Mouse (Mus musculus) forebrain, embryonic 15.5 days (tissue): ENCODE measurements around the gene Rere. TPM values are rescaled to one million over a fixed set of nuclear protein-coding genes. Genes with fewer than 3 reads are reported as not detected.

ENCODE experiments used
- ATAC-seq: fragments of 200-750 bp; cut with Nextera tagmentation; replicated peaks from 2 replicates; pipeline ENCODE4 v1.8.0; 2017; ENCODE audit warnings: mild to moderate bottlenecking, moderate TSS enrichment, moderate library complexity
- H3K27ac ChIP-seq: fragments of 300-500 bp; sonication (generic); replicated peaks from 2 replicates; pipeline ENCODE4 v1.5.1; 2015; ENCODE audit warnings: mild to moderate bottlenecking, inconsistent platforms
- H3K27me3 ChIP-seq: fragments of 300-500 bp; sonication (generic); 2 replicates; pipeline ENCODE4 v1.6.1; 2015; ENCODE audit warnings: inconsistent platforms
- H3K36me3 ChIP-seq: fragments of 300-500 bp; sonication (generic); 2 replicates; pipeline ENCODE4 v1.6.1; 2015; ENCODE audit warnings: mild to moderate bottlenecking, inconsistent platforms
- H3K4me1 ChIP-seq: fragments of 300-500 bp; sonication (generic); 2 replicates; pipeline ENCODE4 v1.6.1; 2015; ENCODE audit warnings: inconsistent platforms
- H3K4me2 ChIP-seq: fragments of 300-500 bp; sonication (generic); replicated peaks from 2 replicates; pipeline ENCODE4 v1.6.1; 2015; ENCODE audit warnings: mild to moderate bottlenecking, inconsistent platforms
- H3K4me3 ChIP-seq: fragments of 300-500 bp; sonication (generic); 2 replicates; pipeline ENCODE4 v1.5.1; 2015; ENCODE audit warnings: mild to moderate bottlenecking, inconsistent platforms
- H3K9ac ChIP-seq: fragments of 300-500 bp; sonication (generic); replicated peaks from 2 replicates; pipeline ENCODE4 v1.6.1; 2015; ENCODE audit warnings: mild to moderate bottlenecking, inconsistent platforms
- H3K9me3 ChIP-seq: fragments of 300-500 bp; sonication (generic); 2 replicates; pipeline ENCODE4 v1.6.1; 2016; ENCODE audit warnings: inconsistent platforms
- WGBS: fragments of 180-500 bp; shearing (Covaris S2); methylation state at CpG from one replicate; pipeline ENCODE4 v1.1.7; 2015; ENCODE audit warnings: mixed read lengths; 5-methylcytosine and 5-hydroxymethylcytosine counted together
- polyA plus RNA-seq: library from polyadenylated mRNA; unstranded; fragments of >200 nt; fragmentation: Nextera tagmentation; extraction: Ambion mirVana; gene quantifications from 2 replicates; pipeline ENCODE4 v1.2.1, GENCODE M21; 2015

Rere gene
- polyA plus RNA-seq, 1 experiment from 2014 or later = 26.6 TPM

GRCm38 (mm10) chr4:150257252-150258204 is 23.9 kb upstream of the Rere start:
- H3K9ac ChIP-seq = peak overlapping the region; percentile 27; the same call in 1 of the 2 replicates
- 0 out of 2 replicates have a peak overlapping the region, but pooled peaks have one; percentile 8 for H3K4me2 ChIP-seq
- peak overlapping the region; percentile 76 for H3K27ac ChIP-seq
- H3K9me3 ChIP-seq = no peaks in the 10 kb centered on the region
- H3K4me3 ChIP-seq = no peak overlapping the region
- ATAC-seq = peak; percentile 64
- WGBS = 33% methylated on average over 20 of the region's 20 CpGs
- H3K27me3 ChIP-seq = no peaks in the 10 kb centered on the region
- no peaks in the 10 kb centered on the region for H3K36me3 ChIP-seq
- peaks cover 19% of the 10 kb centered on the region for H3K4me1 ChIP-seq

GRCm38 (mm10) chr4:150258388-150258787 is 23.1 kb upstream of the Rere start:
- Histone ChIP-seq H3K36me3 (no peaks in the 10 kb centered on the region), H3K4me1 (peaks cover 19% of the 10 kb centered on the region), H3K27me3 (no peaks in the 10 kb centered on the region), H3K9me3 (no peaks in the 10 kb centered on the region), H3K9ac (peak overlapping the region; percentile 27; the same call in 1 of the 2 replicates), H3K4me2 (no peak overlapping the region), H3K4me3 (no peak overlapping the region), H3K27ac (peak overlapping the region; percentile 76)
- peak; percentile 9; the same call in 1 of the 2 replicates for ATAC-seq
- WGBS = 32% methylated on average over 14 of the region's 14 CpGs

- Histone ChIP-seq H3K36me3 (no peaks in the 10 kb centered on the region), H3K9me3 (no peaks in the 10 kb centered on the region), H3K27me3 (no peaks in the 10 kb centered on the region), H3K4me1 (peaks cover 19% of the 10 kb centered on the region), H3K4me3 (no peak overlapping the region), H3K27ac (no peak overlapping the region), H3K9ac (no peak overlapping the region), H3K4me2 (no peak overlapping the region)
- WGBS = 97% methylated on average over 7 of the region's 7 CpGs
- no peak for ATAC-seq
Measured at GRCm38 (mm10) chr4:150259577-150259976, 21.9 kb upstream of the Rere start.

GRCm38 (mm10) chr4:150260111-150260510 is 21.3 kb upstream of the Rere start:
- no peaks in the 10 kb centered on the region for H3K36me3 ChIP-seq
- WGBS = 24% methylated on average over 7 of the region's 7 CpGs
- H3K4me2 ChIP-seq = no peak overlapping the region
- no peaks in the 10 kb centered on the region for H3K27me3 ChIP-seq
- H3K4me3 ChIP-seq = no peak overlapping the region
- H3K9ac ChIP-seq = no peak overlapping the region
- H3K4me1 ChIP-seq = peaks cover 19% of the 10 kb centered on the region
- H3K9me3 ChIP-seq = no peaks in the 10 kb centered on the region
- no peak overlapping the region for H3K27ac ChIP-seq
- no peak for ATAC-seq

- no peak overlapping the region for H3K27ac ChIP-seq
- H3K4me1 ChIP-seq = peaks cover 19% of the 10 kb centered on the region
- no peak for ATAC-seq
- H3K4me2 ChIP-seq = no peak overlapping the region
- no peaks in the 10 kb centered on the region for H3K9me3 ChIP-seq
- no peaks in the 10 kb centered on the region for H3K27me3 ChIP-seq
- H3K4me3 ChIP-seq = no peak overlapping the region
- H3K9ac ChIP-seq = no peak overlapping the region
- WGBS = 24% methylated on average over 6 of the region's 6 CpGs
- H3K36me3 ChIP-seq = no peaks in the 10 kb centered on the region
Measured at GRCm38 (mm10) chr4:150260745-150261144, 20.7 kb upstream of the Rere start.

GRCm38 (mm10) chr4:150262301-150262700 is 19.1 kb upstream of the Rere start:
- H3K4me2 ChIP-seq = no peak overlapping the region
- peaks cover 17% of the 10 kb centered on the region for H3K4me1 ChIP-seq
- 49% methylated on average over 8 of the region's 8 CpGs for WGBS
- H3K9me3 ChIP-seq = no peaks in the 10 kb centered on the region
- H3K9ac ChIP-seq = no peak overlapping the region
- H3K27ac ChIP-seq = 0 out of 2 replicates have a peak overlapping the region, but pooled peaks have one; percentile 24
- ATAC-seq = no peak
- no peak overlapping the region for H3K4me3 ChIP-seq
- no peaks in the 10 kb centered on the region for H3K27me3 ChIP-seq
- no peaks in the 10 kb centered on the region for H3K36me3 ChIP-seq

GRCm38 (mm10) chr4:150264903-150265302 is 16.5 kb upstream of the Rere start:
- Histone ChIP-seq H3K4me2 (no peak overlapping the region), H3K27ac (no peak overlapping the region), H3K36me3 (no peaks in the 10 kb centered on the region), H3K4me3 (no peak overlapping the region), H3K9me3 (no peaks in the 10 kb centered on the region), H3K4me1 (no peaks in the 10 kb centered on the region), H3K9ac (no peak overlapping the region), H3K27me3 (no peaks in the 10 kb centered on the region)
- ATAC-seq = no peak
- WGBS = 53% methylated on average over 7 of the region's 7 CpGs

DNA sequence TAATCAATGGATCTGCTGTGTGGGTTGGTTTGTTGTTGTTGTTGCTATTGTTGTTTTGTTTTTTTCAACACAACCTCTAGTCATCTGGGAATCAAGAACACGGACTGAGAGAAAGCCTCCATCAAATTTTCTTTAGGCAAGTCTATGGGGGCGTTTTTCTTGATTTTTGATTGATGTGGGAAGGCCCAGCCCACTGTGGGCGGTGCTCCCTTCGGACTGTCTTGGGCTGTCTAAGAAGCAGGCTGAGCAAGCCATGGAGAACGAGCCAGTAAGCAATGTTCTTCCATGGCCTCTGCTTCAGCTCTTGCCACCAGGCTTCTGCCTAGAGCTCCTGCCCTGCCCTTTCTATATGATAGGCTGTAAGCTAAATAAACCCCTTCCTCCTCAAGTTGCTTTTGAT is 16.0 kb upstream of the Rere start:
- Histone ChIP-seq H3K27ac (no peak overlapping the region), H3K36me3 (no peaks in the 10 kb centered on the region), H3K9me3 (no peaks in the 10 kb centered on the region), H3K4me3 (no peak overlapping the region), H3K27me3 (no peaks in the 10 kb centered on the region), H3K9ac (no peak overlapping the region), H3K4me2 (no peak overlapping the region), H3K4me1 (no peaks in the 10 kb centered on the region)
- 70% methylated on average over 5 of the region's 5 CpGs for WGBS
- ATAC-seq = no peak

- 78% methylated on average over 21 of the region's 21 CpGs for WGBS
- no peaks in the 10 kb centered on the region for H3K4me1 ChIP-seq
- no peak overlapping the region for H3K4me3 ChIP-seq
- no peak overlapping the region for H3K4me2 ChIP-seq
- no peak overlapping the region for H3K27ac ChIP-seq
- no peaks in the 10 kb centered on the region for H3K9me3 ChIP-seq
- H3K36me3 ChIP-seq = no peaks in the 10 kb centered on the region
- no peak for ATAC-seq
- no peak overlapping the region for H3K9ac ChIP-seq
- no peaks in the 10 kb centered on the region for H3K27me3 ChIP-seq
Measured at GRCm38 (mm10) chr4:150266655-150267223, 14.7 kb upstream of the Rere start.

DNA sequence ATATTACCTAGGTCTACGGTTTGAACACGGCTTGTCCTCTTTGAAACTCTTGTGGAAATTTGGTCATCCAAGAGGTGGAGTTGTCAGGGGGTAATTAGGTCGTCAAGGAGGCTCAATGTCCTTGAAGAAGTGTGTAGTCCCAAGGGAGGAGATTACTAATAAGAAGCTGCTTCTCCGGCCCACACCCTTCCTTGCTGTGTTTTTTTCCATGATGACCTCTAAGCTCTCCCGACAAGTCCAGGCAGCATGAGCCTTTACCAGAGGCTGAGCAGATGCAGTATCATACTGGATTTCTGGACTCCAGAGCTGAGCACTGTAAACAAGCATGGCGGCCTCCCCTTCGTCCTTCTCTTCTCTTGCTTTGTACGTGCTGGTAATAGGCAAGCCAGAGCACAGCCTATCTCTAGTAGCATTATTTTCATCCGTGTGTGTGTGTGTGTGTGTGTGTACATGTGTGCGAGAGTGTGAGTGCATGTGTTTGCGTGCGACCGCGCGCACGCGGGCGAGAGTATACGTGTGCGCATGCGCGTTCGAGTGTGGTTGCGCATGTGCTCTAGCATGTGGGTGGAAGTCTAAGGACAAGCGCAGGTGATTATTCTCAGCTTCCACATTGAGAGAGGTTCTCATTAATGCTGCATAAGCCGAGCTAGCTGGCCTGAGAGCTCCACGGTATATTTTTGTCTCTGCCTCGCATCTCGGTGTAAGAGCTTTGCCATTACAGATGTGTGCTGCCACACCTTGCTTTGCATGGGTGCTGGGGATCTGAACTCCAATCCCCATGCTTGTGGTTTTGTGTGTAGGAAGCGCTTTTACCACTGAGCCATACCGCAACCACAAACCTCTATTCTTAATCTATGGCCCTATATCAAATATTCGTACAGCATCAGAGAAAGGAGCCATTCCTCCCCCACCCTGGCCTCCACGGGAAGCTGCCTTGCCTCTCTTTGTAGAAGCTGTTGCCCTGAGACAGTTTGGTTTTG is 12.5 kb upstream of the Rere start:
- Histone ChIP-seq H3K4me3 (no peak overlapping the region), H3K9me3 (no peaks in the 10 kb centered on the region), H3K36me3 (no peaks in the 10 kb centered on the region), H3K4me1 (peaks cover 14% of the 10 kb centered on the region), H3K4me2 (no peak overlapping the region), H3K9ac (no peak overlapping the region), H3K27ac (no peak overlapping the region), H3K27me3 (no peaks in the 10 kb centered on the region)
- 88% methylated on average over 33 of the region's 33 CpGs for WGBS
- ATAC-seq = no peak

- Histone ChIP-seq H3K4me1 (peaks cover 14% of the 10 kb centered on the region), H3K9ac (no peak overlapping the region), H3K36me3 (no peaks in the 10 kb centered on the region), H3K4me2 (no peak overlapping the region), H3K4me3 (no peak overlapping the region), H3K27me3 (no peaks in the 10 kb centered on the region), H3K9me3 (no peaks in the 10 kb centered on the region), H3K27ac (no peak overlapping the region)
- ATAC-seq = no peak
- WGBS = 64% methylated on average over 7 of the region's 7 CpGs
Measured at GRCm38 (mm10) chr4:150269679-150270078, 11.8 kb upstream of the Rere start.
